Mouse (Mus musculus) urinary bladder, postnatal 4 days (tissue): Measurements from ENCODE around the gene Ccdc28a.

Experiments used
- DNase-seq, 2 experiments: peaks; one replicate each; pipeline ENCODE4 v3.0.0; 2021 to 2022; ENCODE audit warnings: low spot score in 2 of 2

The Ccdc28a gene

GRCm38 (mm10) chr10:18194156-18194555 is 40.6 kb downstream of the Ccdc28a start:
- DNase-seq, result no peak

GRCm38 (mm10) chr10:18193221-18193620 is 41.6 kb downstream of the Ccdc28a start:
- DNase-seq, result no peak

- no peak for DNase-seq
Measured at GRCm38 (mm10) chr10:18191706-18192105, 43.1 kb downstream of the Ccdc28a start.

- DNase-seq, result no peak
Measured at GRCm38 (mm10) chr10:18189498-18189897, 45.3 kb downstream of the Ccdc28a start.

- DNase-seq, result no peak
Measured at GRCm38 (mm10) chr10:18188564-18188963, 46.2 kb downstream of the Ccdc28a start.

GRCm38 (mm10) chr10:18182246-18182645 is 52.6 kb downstream of the Ccdc28a start:
- DNase-seq, result no peak

GRCm38 (mm10) chr10:18177304-18177703 is 57.5 kb downstream of the Ccdc28a start:
- no peak for DNase-seq

GRCm38 (mm10) chr10:18176722-18177121 is 58.1 kb downstream of the Ccdc28a start:
- no peak for DNase-seq

GRCm38 (mm10) chr10:18175087-18175486 is 59.7 kb downstream of the Ccdc28a start:
- DNase-seq, result no peak
